Comparison of ENCODE assay signal across 17 mouse cellular contexts in genomic region chr8:84901071-84901470, GRCm38 (mm10). TPM values are rescaled to one million over a fixed set of nuclear protein-coding genes. Genes with fewer than 3 reads are reported as not detected.
A peak's percentile ranks its signal among the peaks of the same experiment; 100 is the strongest.
DNase-seq lines count a peak whose midpoint lies in the region; ATAC-seq and TF ChIP-seq lines count a peak whose summit lies in the region.
"Had no signal": no experiment of that assay in that cellular context is flagged by ENCODE, and none has a peak within 500 bp of the region (broad histone marks: within the 10 kb centered on the region; RNA-seq: fewer than 3 reads in every experiment).

No protein-coding gene starts in this region.

- no peak for DNase-seq in heart, postnatal 4 days
- peak; percentile 33 for DNase-seq in c-Kit-positive CD71-negative TER-119-negative erythroid progenitor cells, embryonic 14.5 days (ENCODE audit: low read depth)
- peak; percentile 89 for DNase-seq in liver
- no peak for DNase-seq in spleen, adult 2 months (ENCODE audit: low read depth in 1 of 2, low spot score in 2 of 2)
- no peak for DNase-seq in layer of hippocampus, postnatal 10 days (ENCODE audit: low spot score in 2 of 2)
- no peak for DNase-seq in cerebellum, adult 11-12 months
- no peak for DNase-seq in thymus, adult 2 months
- DNase-seq: adrenal gland, postnatal 10 days; gastrocnemius, postnatal 36 days; heart, postnatal 14 days; kidney, adult 9 months; layer of hippocampus, adult 9-11 months; right cerebral cortex, postnatal 14 days had no signal

- H3K4me1 ChIP-seq in heart, embryonic 12.5 days (replicated peaks), result peaks cover 7% of the 10 kb centered on the region; the same call in 1 of the 2 replicates
- H3K4me1 ChIP-seq in spleen, adult 2 months (ENCODE audit: control insufficient read depth, insufficient read depth, insufficient read length), result peaks cover 2% of the 10 kb centered on the region; the same call in 1 of the 2 replicates
- H3K4me1 ChIP-seq in thymus, adult 2 months (replicated peaks; ENCODE audit: control insufficient read depth, insufficient read depth, low read length), result peaks cover 15% of the 10 kb centered on the region

- no peak overlapping the region for H3K9ac ChIP-seq in heart, embryonic 12.5 days
- H3K9ac ChIP-seq: embryonic facial prominence, embryonic 15.5 days had no signal

- no peak for TF ChIP-seq CTCF in spleen, adult 2 months (IDR thresholded peaks at IDR 0.05; ENCODE audit: extremely low read depth, insufficient read depth, insufficient read length, insufficient replicate concordance)
- TF ChIP-seq CTCF in thymus, adult 2 months (IDR thresholded peaks at IDR 0.05; ENCODE audit: borderline replicate concordance, control insufficient read depth, extremely low read depth, insufficient read depth, low read length, poor library complexity), result no peak

- H3K9me3 ChIP-seq in heart, embryonic 12.5 days (replicated peaks), result no peaks in the 10 kb centered on the region
- H3K9me3 ChIP-seq: embryonic facial prominence, embryonic 15.5 days had no signal

- 21% methylated on average over 4 of the region's 4 CpGs for WGBS in heart, embryonic 12.5 days
- 67% methylated on average over 4 of the region's 4 CpGs for WGBS in spleen, adult 2 months
- 90% methylated on average over 4 of the region's 4 CpGs for WGBS in thymus, adult 2 months

- peak; percentile 51; the same call in 1 of the 2 replicates for ATAC-seq in heart, embryonic 12.5 days (ENCODE audit: insufficient number of reproducible peaks, low FRiP score)
- ATAC-seq: forebrain, embryonic 16.5 days had no signal

- TF ChIP-seq POLR2A in spleen, adult 2 months (IDR thresholded peaks at IDR 0.05; ENCODE audit: low read depth, low read length), result no peak
- TF ChIP-seq POLR2A in thymus, adult 2 months (IDR thresholded peaks at IDR 0.05; ENCODE audit: control insufficient read depth, extremely low read depth, insufficient read depth, low read length, poor library complexity), result no peak

- peak overlapping the region; percentile 63 for H3K27ac ChIP-seq in heart, embryonic 12.5 days (ENCODE audit: poor library complexity, severe bottlenecking)
- 0 out of 2 replicates have a peak overlapping the region, but pooled peaks have one; percentile 2 for H3K27ac ChIP-seq in spleen, adult 2 months (ENCODE audit: insufficient read depth, low read length)
- no peak overlapping the region for H3K27ac ChIP-seq in thymus, adult 2 months (ENCODE audit: control insufficient read depth, insufficient read depth, low read length)
- H3K27ac ChIP-seq: embryonic facial prominence, embryonic 15.5 days had no signal

- no peaks in the 10 kb centered on the region for H3K36me3 ChIP-seq in heart, embryonic 12.5 days
- no peaks in the 10 kb centered on the region for H3K36me3 ChIP-seq in spleen, adult 2 months (ENCODE audit: control insufficient read depth, insufficient read depth, low read length)
- no peaks in the 10 kb centered on the region for H3K36me3 ChIP-seq in thymus, adult 2 months (ENCODE audit: control insufficient read depth, insufficient read depth, low read length)
- H3K36me3 ChIP-seq: embryonic facial prominence, embryonic 15.5 days had no signal

- H3K4me2 ChIP-seq in heart, embryonic 12.5 days, result peak overlapping the region; percentile 43
- H3K4me2 ChIP-seq: embryonic facial prominence, embryonic 15.5 days had no signal

- H3K4me3 ChIP-seq in heart, embryonic 12.5 days, result peak overlapping the region; percentile 2; the same call in 1 of the 2 replicates
- H3K4me3 ChIP-seq in spleen, adult 2 months (ENCODE audit: extremely low read depth, insufficient read depth, insufficient read length), result no peak overlapping the region
- no peak overlapping the region for H3K4me3 ChIP-seq in thymus, adult 2 months (ENCODE audit: control insufficient read depth, insufficient read depth, low read length)
- H3K4me3 ChIP-seq: embryonic facial prominence, embryonic 15.5 days had no signal

- H3K27me3 ChIP-seq in heart, embryonic 12.5 days (replicated peaks), result peaks cover 24% of the 10 kb centered on the region
- H3K27me3 ChIP-seq in spleen, adult 2 months (ENCODE audit: control insufficient read depth, insufficient read depth, low read length), result no peaks in the 10 kb centered on the region
- no peaks in the 10 kb centered on the region for H3K27me3 ChIP-seq in thymus, adult 2 months (ENCODE audit: control insufficient read depth, insufficient read depth, low read length)
- H3K27me3 ChIP-seq: embryonic facial prominence, embryonic 15.5 days had no signal

RNA-seq across cellular contexts. Expression of gene Klf1, which starts 0.7 kb away (rescaled TPM):
- 12.1 and 17.9 TPM in 2 replicates for polyA plus RNA-seq in heart, embryonic 12.5 days (2016; fragmentation: Nextera tagmentation; extraction: Ambion mirVana)
- total RNA-seq in heart, postnatal 4 days (2021), result under 1 TPM in 1 of 2 experiments, not detected in 1; 0.23 TPM
- 46.5 and 70.0 TPM in 2 replicates for polyA plus RNA-seq in spleen, adult 2 months (2012; rRNA removed)
- total RNA-seq in layer of hippocampus, postnatal 10 days (2021), result not detected
- polyA plus RNA-seq in thymus, adult 2 months (2012; rRNA removed), result 0.13 and 0.23 TPM in 2 replicates
- total RNA-seq: gastrocnemius, postnatal 36 days; heart, postnatal 14 days; left cerebral cortex, postnatal 25 days had no signal

RNA-seq across cellular contexts. Expression of gene Dnase2a, which starts 7.3 kb away (rescaled TPM):
- 4.2 and 4.3 TPM in 2 replicates for polyA plus RNA-seq in heart, embryonic 12.5 days (2016; fragmentation: Nextera tagmentation; extraction: Ambion mirVana)
- total RNA-seq in heart, postnatal 4 days (2021), result 1 to 10 TPM; 6.0 to 7.1 TPM
- 43.4 and 44.9 TPM in 2 replicates for polyA plus RNA-seq in spleen, adult 2 months (2012; rRNA removed)
- total RNA-seq in layer of hippocampus, postnatal 10 days (2021), result 1 to 10 TPM; 4.2 to 5.2 TPM
- polyA plus RNA-seq in thymus, adult 2 months (2012; rRNA removed), result 16.4 and 23.8 TPM in 2 replicates

RNA-seq across cellular contexts. Expression of gene Gcdh, which starts 7.3 kb away (rescaled TPM):
- 35.5 and 36.2 TPM in 2 replicates for polyA plus RNA-seq in heart, embryonic 12.5 days (2016; fragmentation: Nextera tagmentation; extraction: Ambion mirVana)
- 10 to 100 TPM; 29.7 to 33.0 TPM for total RNA-seq in heart, postnatal 4 days (2021)
- 44.2 and 48.3 TPM in 2 replicates for polyA plus RNA-seq in spleen, adult 2 months (2012; rRNA removed)
- 10 to 100 TPM; 31.5 to 33.0 TPM for total RNA-seq in layer of hippocampus, postnatal 10 days (2021)
- 78.7 and 85.2 TPM in 2 replicates for polyA plus RNA-seq in thymus, adult 2 months (2012; rRNA removed)

RNA-seq across cellular contexts. Expression of gene Syce2, which starts 29.2 kb away (rescaled TPM):
- 36.5 and 36.9 TPM in 2 replicates for polyA plus RNA-seq in heart, embryonic 12.5 days (2016; fragmentation: Nextera tagmentation; extraction: Ambion mirVana)
- 10 to 100 TPM; 10.5 to 12.7 TPM for total RNA-seq in heart, postnatal 4 days (2021)
- 1.8 and 2.0 TPM in 2 replicates for polyA plus RNA-seq in spleen, adult 2 months (2012; rRNA removed)
- total RNA-seq in layer of hippocampus, postnatal 10 days (2021), result 10 to 100 TPM; 33.5 to 39.1 TPM
- 9.4 and 11.6 TPM in 2 replicates for polyA plus RNA-seq in thymus, adult 2 months (2012; rRNA removed)

RNA-seq across cellular contexts. Expression of gene Mast1, which starts 36.1 kb away (rescaled TPM):
- 0.13 and 0.24 TPM in 2 replicates for polyA plus RNA-seq in heart, embryonic 12.5 days (2016; fragmentation: Nextera tagmentation; extraction: Ambion mirVana)
- total RNA-seq in heart, postnatal 4 days (2021), result under 1 TPM; 0.09 to 0.24 TPM
- polyA plus RNA-seq in spleen, adult 2 months (2012; rRNA removed), result 0.70 and 0.74 TPM in 2 replicates
- 100 to 1,000 TPM; 162 to 169 TPM for total RNA-seq in layer of hippocampus, postnatal 10 days (2021)
- polyA plus RNA-seq in thymus, adult 2 months (2012; rRNA removed), result 0.35 and 0.36 TPM in 2 replicates
- total RNA-seq: gastrocnemius, postnatal 36 days; heart, postnatal 14 days had no signal

Comparison
In these comparisons a context has a peak if more than half of its experiments do, and no peak if none do; other contexts are left out.
1. DNase-seq: peak in c-Kit-positive CD71-negative TER-119-negative erythroid progenitor cells, embryonic 14.5 days (single experiment) and liver (single experiment); none in heart, postnatal 4 days (single experiment), spleen, adult 2 months (0 of 2), layer of hippocampus, postnatal 10 days (0 of 2), cerebellum, adult 11-12 months (single experiment) and thymus, adult 2 months (single experiment).
2. RNA of gene Klf1, which starts 0.7 kb away (polyA plus RNA-seq): 46.5 to 70.0 TPM in spleen, adult 2 months and 12.1 to 17.9 TPM in heart, embryonic 12.5 days; 0.13 to 0.23 TPM in thymus, adult 2 months; every median in the first group is over 10 times any median in the second.